Mouse (Mus musculus): Measurements from ENCODE around the gene Epb41l2.

The Epb41l2 gene

GRCm38 (mm10) chr10:25400076-25400475, 40.5 kb downstream of the Epb41l2 start:
- DNase-seq (ENCODE audit: low spot score in 2 of 2), result no peak

GRCm38 (mm10) chr10:25400646-25401045, 41.0 kb downstream of the Epb41l2 start:
- no peak for DNase-seq (ENCODE audit: low spot score in 2 of 2)

GRCm38 (mm10) chr10:25401356-25401755, 41.8 kb downstream of the Epb41l2 start:
- DNase-seq (ENCODE audit: low spot score in 2 of 2), result no peak

- DNase-seq (ENCODE audit: low spot score in 2 of 2), result no peak
These were observed 43.3 kb downstream of the Epb41l2 start for GRCm38 (mm10) chr10:25402886-25403285.

GRCm38 (mm10) chr10:25403813-25404701, 44.5 kb downstream of the Epb41l2 start:
- DNase-seq (ENCODE audit: low spot score in 2 of 2), result no peak

- no peak for DNase-seq (ENCODE audit: low spot score in 2 of 2)
These were observed 45.1 kb downstream of the Epb41l2 start for GRCm38 (mm10) chr10:25404702-25405098.

GRCm38 (mm10) chr10:25405551-25405950, 46.0 kb downstream of the Epb41l2 start:
- DNase-seq (ENCODE audit: low spot score in 2 of 2), result no peak

- DNase-seq (ENCODE audit: low spot score in 2 of 2), result no peak
These were observed 47.1 kb downstream of the Epb41l2 start for GRCm38 (mm10) chr10:25406695-25407094.

GRCm38 (mm10) chr10:25408136-25408650, 48.6 kb downstream of the Epb41l2 start:
- DNase-seq (ENCODE audit: low spot score in 2 of 2), result no peak

- DNase-seq (ENCODE audit: low spot score in 2 of 2), result no peak
These were observed 52.3 kb downstream of the Epb41l2 start for GRCm38 (mm10) chr10:25411836-25412373.

GRCm38 (mm10) chr10:25415188-25415717, 55.7 kb downstream of the Epb41l2 start:
- peak; percentile 44 to 63 for DNase-seq (ENCODE audit: low spot score in 2 of 2)

- no peak for DNase-seq (ENCODE audit: low spot score in 2 of 2)
These were observed 57.1 kb downstream of the Epb41l2 start for GRCm38 (mm10) chr10:25416696-25417095.

GRCm38 (mm10) chr10:25426058-25426457, 66.5 kb downstream of the Epb41l2 start:
- no peak for DNase-seq (ENCODE audit: low spot score in 2 of 2)

GRCm38 (mm10) chr10:25426814-25427213, 67.2 kb downstream of the Epb41l2 start:
- DNase-seq (ENCODE audit: low spot score in 2 of 2), result no peak

- DNase-seq (ENCODE audit: low spot score in 2 of 2), result no peak
These were observed 67.9 kb downstream of the Epb41l2 start for GRCm38 (mm10) chr10:25427523-25427922.

- no peak for DNase-seq (ENCODE audit: low spot score in 2 of 2)
These were observed 69.1 kb downstream of the Epb41l2 start for GRCm38 (mm10) chr10:25428658-25429057.

GRCm38 (mm10) chr10:25429346-25429745, 69.7 kb downstream of the Epb41l2 start:
- no peak for DNase-seq (ENCODE audit: low spot score in 2 of 2)

GRCm38 (mm10) chr10:25430862-25431261, 71.3 kb downstream of the Epb41l2 start:
- no peak for DNase-seq (ENCODE audit: low spot score in 2 of 2)

GRCm38 (mm10) chr10:25432351-25432750, 72.8 kb downstream of the Epb41l2 start:
- DNase-seq (ENCODE audit: low spot score in 2 of 2), result no peak

- no peak for DNase-seq (ENCODE audit: low spot score in 2 of 2)
These were observed 73.3 kb downstream of the Epb41l2 start for GRCm38 (mm10) chr10:25432938-25433337.

- no peak for DNase-seq (ENCODE audit: low spot score in 2 of 2)
These were observed 73.9 kb downstream of the Epb41l2 start for GRCm38 (mm10) chr10:25433524-25433923.

GRCm38 (mm10) chr10:25434358-25435044, 74.9 kb downstream of the Epb41l2 start:
- DNase-seq (ENCODE audit: low spot score in 2 of 2), result no peak

All from thymus, postnatal 10 days (tissue).